Mouse (Mus musculus) forebrain, embryonic 10.5 days (tissue): ENCODE results near the gene Timp3. TPM values are rescaled to one million over a fixed set of nuclear protein-coding genes. Genes with fewer than 3 reads are reported as not detected.

Experiments
- DNase-seq: peaks from one replicate; pipeline ENCODE4 v3.0.0-alpha.2; 2017; ENCODE audit warnings: low spot score; ENCODE audit errors: extremely low spot score
- H3K27ac ChIP-seq: fragments of 300-500 bp; sonication (generic); 2 replicates; pipeline ENCODE4 v1.5.1; 2016; ENCODE audit warnings: mild to moderate bottlenecking
- H3K27me3 ChIP-seq: fragments of 300-500 bp; sonication (generic); 2 replicates; pipeline ENCODE4 v1.6.1; 2016; ENCODE audit warnings: mild to moderate bottlenecking; ENCODE audit not compliant: poor library complexity, severe bottlenecking
- H3K36me3 ChIP-seq: fragments of 300-500 bp; sonication (generic); replicated peaks from 2 replicates; pipeline ENCODE4 v1.6.1; 2016; ENCODE audit warnings: mild to moderate bottlenecking, moderate library complexity
- H3K4me1 ChIP-seq: fragments of 300-500 bp; sonication (generic); 2 replicates; pipeline ENCODE4 v1.6.1; 2016
- H3K4me3 ChIP-seq: fragments of 300-500 bp; sonication (generic); 2 replicates; pipeline ENCODE4 v1.5.1; 2016; ENCODE audit warnings: mild to moderate bottlenecking, moderate library complexity
- H3K9me3 ChIP-seq: fragments of 300-500 bp; sonication (generic); 2 replicates; pipeline ENCODE4 v1.6.1; 2016; ENCODE audit warnings: mild to moderate bottlenecking, moderate library complexity
- WGBS: fragments of 180-500 bp; shearing (Covaris S2); methylation state at CpG from one replicate; pipeline ENCODE4 v1.1.7; 2016; 5-methylcytosine and 5-hydroxymethylcytosine counted together
- polyA plus RNA-seq: library from polyadenylated mRNA; unstranded; fragments of >200 nt; fragmentation: Nextera tagmentation; extraction: Ambion mirVana; gene quantifications from 2 replicates; pipeline ENCODE4 v1.2.1, GENCODE M21; 2016

Gene Timp3
- polyA plus RNA-seq, 1 experiment from 2014 or later = 22.1 TPM

- 86% methylated on average over 5 of the region's 5 CpGs for WGBS
- no peak for DNase-seq
- no peak overlapping the region for H3K4me3 ChIP-seq
- peaks cover 10% of the 10 kb centered on the region; the same call in 1 of the 2 replicates for H3K27me3 ChIP-seq
- H3K4me1 ChIP-seq = peaks cover 42% of the 10 kb centered on the region
- H3K27ac ChIP-seq = no peak overlapping the region
- no peaks in the 10 kb centered on the region for H3K36me3 ChIP-seq
- no peaks in the 10 kb centered on the region for H3K9me3 ChIP-seq
Observed at GRCm38 (mm10) chr10:86320204-86320603, 20.0 kb downstream of the Timp3 start.

GRCm38 (mm10) chr10:86321194-86321593 lies 21.0 kb downstream of the Timp3 start:
- H3K27me3 ChIP-seq = peaks cover 10% of the 10 kb centered on the region; the same call in 1 of the 2 replicates
- 0 out of 2 replicates have a peak overlapping the region, but pooled peaks have one; percentile 25 for H3K27ac ChIP-seq

DNA sequence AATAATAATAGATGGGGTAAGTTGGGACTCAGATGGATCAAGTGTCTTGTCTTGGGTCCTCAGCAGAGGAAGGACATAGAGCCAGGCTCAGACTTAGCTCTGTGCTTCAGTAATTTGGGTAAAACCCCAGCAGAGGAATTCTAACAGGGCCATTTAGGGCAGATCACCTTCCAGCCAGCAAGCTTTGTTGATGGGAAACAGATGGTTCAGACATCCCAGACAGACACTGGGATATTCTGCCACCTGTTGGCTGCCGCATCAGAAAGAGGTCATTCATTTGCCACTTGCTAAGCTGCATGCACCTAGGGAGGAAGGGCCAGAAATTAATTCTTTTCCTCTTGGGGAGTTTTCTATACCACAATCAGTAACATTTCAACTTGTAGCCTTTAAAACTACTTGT lies 21.8 kb downstream of the Timp3 start:
- Histone ChIP-seq H3K4me3 (no peak overlapping the region), H3K9me3 (no peaks in the 10 kb centered on the region), H3K36me3 (no peaks in the 10 kb centered on the region), H3K27me3 (peaks cover 10% of the 10 kb centered on the region; the same call in 1 of the 2 replicates), H3K4me1 (peaks cover 46% of the 10 kb centered on the region), H3K27ac (no peak overlapping the region)
- WGBS = 53% methylated on average over 1 of the region's 1 CpGs
- DNase-seq = no peak

More at GRCm38 (mm10) chr10:86321194-86321593, 21.0 kb downstream of the Timp3 start:
- Histone ChIP-seq H3K4me3 (no peak overlapping the region), H3K36me3 (no peaks in the 10 kb centered on the region), H3K9me3 (no peaks in the 10 kb centered on the region), H3K4me1 (peaks cover 46% of the 10 kb centered on the region)
- no peak for DNase-seq
- WGBS = 75% methylated on average over 8 of the region's 8 CpGs

- H3K36me3 ChIP-seq = no peaks in the 10 kb centered on the region
- DNase-seq = no peak
- H3K9me3 ChIP-seq = no peaks in the 10 kb centered on the region
- H3K4me3 ChIP-seq = no peak overlapping the region
- 86% methylated on average over 4 of the region's 4 CpGs for WGBS
- H3K27me3 ChIP-seq = peaks cover 10% of the 10 kb centered on the region; the same call in 1 of the 2 replicates
- H3K27ac ChIP-seq = no peak overlapping the region
- peaks cover 43% of the 10 kb centered on the region for H3K4me1 ChIP-seq
Observed at GRCm38 (mm10) chr10:86323275-86323994, 23.3 kb downstream of the Timp3 start.

- Histone ChIP-seq H3K4me3 (no peak overlapping the region), H3K27me3 (peaks cover 10% of the 10 kb centered on the region; the same call in 1 of the 2 replicates), H3K27ac (no peak overlapping the region), H3K4me1 (peaks cover 27% of the 10 kb centered on the region), H3K9me3 (no peaks in the 10 kb centered on the region), H3K36me3 (no peaks in the 10 kb centered on the region)
- WGBS = 38% methylated on average over 6 of the region's 6 CpGs
- DNase-seq = no peak
Observed at GRCm38 (mm10) chr10:86325272-86325671, 25.1 kb downstream of the Timp3 start.

- H3K9me3 ChIP-seq = no peaks in the 10 kb centered on the region
- DNase-seq = no peak
- H3K4me1 ChIP-seq = peaks cover 29% of the 10 kb centered on the region
- H3K36me3 ChIP-seq = no peaks in the 10 kb centered on the region
- no peaks in the 10 kb centered on the region for H3K27me3 ChIP-seq
- no peak overlapping the region for H3K4me3 ChIP-seq
- 77% methylated on average over 4 of the region's 4 CpGs for WGBS
- no peak overlapping the region for H3K27ac ChIP-seq
Observed at GRCm38 (mm10) chr10:86328143-86328542, 28.0 kb downstream of the Timp3 start.

GRCm38 (mm10) chr10:86328691-86329090 lies 28.5 kb downstream of the Timp3 start:
- H3K36me3 ChIP-seq = no peaks in the 10 kb centered on the region
- no peak overlapping the region for H3K4me3 ChIP-seq
- DNase-seq = no peak
- H3K27ac ChIP-seq = no peak overlapping the region
- H3K4me1 ChIP-seq = peaks cover 29% of the 10 kb centered on the region
- no peaks in the 10 kb centered on the region for H3K27me3 ChIP-seq
- WGBS = 87% methylated on average over 2 of the region's 2 CpGs
- no peaks in the 10 kb centered on the region for H3K9me3 ChIP-seq

- 94% methylated on average over 8 of the region's 8 CpGs for WGBS
- DNase-seq = no peak
- H3K4me1 ChIP-seq = peaks cover 31% of the 10 kb centered on the region
- no peak overlapping the region for H3K4me3 ChIP-seq
- H3K9me3 ChIP-seq = no peaks in the 10 kb centered on the region
- H3K36me3 ChIP-seq = no peaks in the 10 kb centered on the region
- H3K27me3 ChIP-seq = no peaks in the 10 kb centered on the region
- no peak overlapping the region for H3K27ac ChIP-seq
Observed at GRCm38 (mm10) chr10:86329241-86329882, 29.2 kb downstream of the Timp3 start.

DNA sequence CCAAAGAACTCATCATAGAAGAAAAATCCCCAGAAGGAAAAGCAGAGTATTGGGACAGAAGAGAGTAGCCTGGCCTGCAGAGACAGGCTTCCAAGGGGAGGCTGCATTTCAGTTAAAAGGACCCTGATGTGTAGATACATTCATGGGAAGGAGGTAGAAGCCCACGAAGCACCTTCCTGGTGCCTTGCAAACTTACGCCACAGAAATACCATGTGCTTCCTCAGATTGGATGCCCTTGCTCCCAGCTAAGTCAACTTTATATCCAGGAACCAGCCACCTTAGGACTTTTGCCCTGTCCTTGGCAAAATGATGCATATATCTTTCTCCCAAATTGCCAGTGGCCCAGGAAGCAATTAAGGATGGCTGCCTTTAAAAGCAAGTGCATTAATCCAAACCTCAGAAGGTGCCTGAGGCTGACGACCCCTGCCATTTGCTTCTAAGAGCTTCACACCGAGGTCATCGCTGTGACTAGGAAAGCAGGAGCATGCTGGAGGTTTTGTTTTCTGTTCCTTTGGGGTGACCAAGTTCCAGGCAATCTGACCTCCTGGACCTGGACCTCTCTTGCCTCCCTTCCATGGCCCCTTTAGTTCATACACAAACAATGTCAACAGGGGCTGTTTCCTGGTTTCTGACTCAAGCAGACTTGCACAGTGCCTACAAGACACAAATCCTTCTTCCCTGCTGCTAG lies 31.0 kb downstream of the Timp3 start:
- Histone ChIP-seq H3K4me1 (peaks cover 26% of the 10 kb centered on the region), H3K9me3 (no peaks in the 10 kb centered on the region), H3K27me3 (no peaks in the 10 kb centered on the region), H3K4me3 (no peak overlapping the region), H3K36me3 (no peaks in the 10 kb centered on the region), H3K27ac (peak overlapping the region; percentile 62; the same call in 1 of the 2 replicates)
- WGBS = 62% methylated on average over 5 of the region's 5 CpGs
- no peak for DNase-seq

- DNase-seq = no peak
- Histone ChIP-seq H3K9me3 (no peaks in the 10 kb centered on the region), H3K36me3 (no peaks in the 10 kb centered on the region), H3K27me3 (no peaks in the 10 kb centered on the region), H3K27ac (peak overlapping the region; percentile 62; the same call in 1 of the 2 replicates), H3K4me3 (no peak overlapping the region), H3K4me1 (peaks cover 26% of the 10 kb centered on the region)
- WGBS = 76% methylated on average over 7 of the region's 7 CpGs
Observed at GRCm38 (mm10) chr10:86331681-86332281, 31.6 kb downstream of the Timp3 start.

- Histone ChIP-seq H3K27ac (no peak overlapping the region), H3K4me3 (no peak overlapping the region), H3K27me3 (no peaks in the 10 kb centered on the region), H3K4me1 (peaks cover 32% of the 10 kb centered on the region), H3K36me3 (no peaks in the 10 kb centered on the region), H3K9me3 (no peaks in the 10 kb centered on the region)
- 86% methylated on average over 3 of the region's 3 CpGs for WGBS
- DNase-seq = no peak
Observed at GRCm38 (mm10) chr10:86332942-86333341, 32.8 kb downstream of the Timp3 start.

DNA sequence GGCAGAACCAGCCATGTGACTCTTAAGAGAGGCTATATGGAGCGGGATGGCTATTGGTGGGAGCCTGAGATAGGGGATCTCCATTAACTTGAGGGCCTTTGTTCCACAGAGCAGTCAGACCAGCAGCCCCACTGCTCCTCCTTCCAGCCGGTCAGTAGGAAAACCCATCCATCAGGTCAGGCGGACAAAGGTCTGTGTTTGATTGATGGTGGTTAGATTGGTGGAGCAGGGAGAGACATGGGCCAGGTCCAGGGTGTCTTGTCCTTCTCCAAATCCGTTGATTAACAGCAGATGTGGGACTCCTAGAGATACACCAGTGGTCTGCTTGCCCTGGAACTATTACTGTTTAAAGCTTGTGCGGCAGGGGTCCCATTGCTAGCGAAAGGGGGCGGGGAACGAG lies 34.4 kb downstream of the Timp3 start:
- Histone ChIP-seq H3K9me3 (no peaks in the 10 kb centered on the region), H3K27ac (no peak overlapping the region), H3K4me3 (no peak overlapping the region), H3K27me3 (no peaks in the 10 kb centered on the region), H3K36me3 (no peaks in the 10 kb centered on the region), H3K4me1 (peaks cover 38% of the 10 kb centered on the region)
- DNase-seq = no peak
- 67% methylated on average over 8 of the region's 8 CpGs for WGBS
